Mouse (Mus musculus) embryonic facial prominence, embryonic 15.5 days (tissue): Measurements from ENCODE around the gene Rbck1. TPM values are rescaled to one million over a fixed set of nuclear protein-coding genes. Genes with fewer than 3 reads are reported as not detected.

Source experiments
- ATAC-seq: fragments of 200-750 bp; cut with Nextera tagmentation; 2 replicates; pipeline ENCODE4 v1.8.0; 2017; ENCODE audit warnings: low read depth, moderate TSS enrichment; ENCODE audit not compliant: insufficient number of reproducible peaks, low FRiP score, low TSS enrichment
- H3K27ac ChIP-seq: fragments of 300-500 bp; sonication (generic); replicated peaks from 2 replicates; pipeline ENCODE4 v1.5.1; 2015; ENCODE audit warnings: mild to moderate bottlenecking, inconsistent platforms
- H3K27me3 ChIP-seq: fragments of 300-500 bp; sonication (generic); 2 replicates; pipeline ENCODE4 v1.6.1; 2015; ENCODE audit warnings: inconsistent platforms
- H3K36me3 ChIP-seq: fragments of 300-500 bp; sonication (generic); 2 replicates; pipeline ENCODE4 v1.6.1; 2015; ENCODE audit warnings: mild to moderate bottlenecking, inconsistent platforms
- H3K4me1 ChIP-seq: fragments of 300-500 bp; sonication (generic); 2 replicates; pipeline ENCODE4 v1.6.1; 2015; ENCODE audit warnings: inconsistent platforms
- H3K4me2 ChIP-seq: fragments of 300-500 bp; sonication (generic); replicated peaks from 2 replicates; pipeline ENCODE4 v1.6.1; 2015; ENCODE audit warnings: mild to moderate bottlenecking, inconsistent platforms
- H3K4me3 ChIP-seq: fragments of 300-500 bp; sonication (generic); replicated peaks from 2 replicates; pipeline ENCODE4 v1.5.1; 2015; ENCODE audit warnings: mild to moderate bottlenecking, inconsistent platforms
- H3K9ac ChIP-seq: fragments of 300-500 bp; sonication (generic); 2 replicates; pipeline ENCODE4 v1.6.1; 2015; ENCODE audit warnings: inconsistent platforms
- H3K9me3 ChIP-seq: fragments of 300-500 bp; sonication (generic); replicated peaks from 2 replicates; pipeline ENCODE4 v1.6.1; 2016; ENCODE audit warnings: inconsistent platforms
- WGBS: fragments of 180-500 bp; shearing (Covaris S2); methylation state at CpG from one replicate; pipeline ENCODE4 v1.1.7; 2015; 5-methylcytosine and 5-hydroxymethylcytosine counted together
- polyA plus RNA-seq: library from polyadenylated mRNA; unstranded; fragments of >200 nt; fragmentation: Nextera tagmentation; extraction: Ambion mirVana; gene quantifications from 2 replicates; pipeline ENCODE4 v1.2.1, GENCODE M21; 2015

Gene Rbck1
- 91.3 and 94.1 TPM in 2 replicates for polyA plus RNA-seq

GRCm38 (mm10) chr2:152332101-152332825 lies at the start of gene Rbck1:
Gene Rbck1, minus strand, starts transcription at chr2:152332653.
- peak; percentile 94 for ATAC-seq
- Histone ChIP-seq H3K27me3 (0 out of 2 replicates have a peak, but pooled peaks cover 5% of the 10 kb centered on the region), H3K27ac (peak within 1 kb of the TSS; percentile 89), H3K4me1 (peaks cover 17% of the 10 kb centered on the region), H3K4me3 (peak within 1 kb of the TSS; percentile 68), H3K9me3 (no peaks in the 10 kb centered on the region), H3K9ac (peak within 1 kb of the TSS; percentile 61), H3K36me3 (peaks cover 12% of the 10 kb centered on the region), H3K4me2 (peak within 1 kb of the TSS; percentile 59)
- WGBS, result under 1% methylated on average over 54 of the region's 54 CpGs

- Histone ChIP-seq H3K4me2 (peak within 1 kb of the TSS; percentile 44), H3K4me1 (peaks cover 11% of the 10 kb centered on the region), H3K4me3 (peak within 1 kb of the TSS; percentile 17), H3K36me3 (no peaks in the 10 kb centered on the region), H3K9ac (no peak within 1 kb of the TSS), H3K9me3 (no peaks in the 10 kb centered on the region), H3K27me3 (peaks cover 23% of the 10 kb centered on the region; the same call in 1 of the 2 replicates), H3K27ac (no peak within 1 kb of the TSS)
- WGBS, result 2% methylated on average over 16 of the region's 16 CpGs
- 0 out of 2 replicates have a peak, but pooled peaks have one; percentile 48 for ATAC-seq
These were observed 43.9 kb upstream of the Rbck1 start, which contains the start of gene Nrsn2 for GRCm38 (mm10) chr2:152376345-152376741. Gene Nrsn2, minus strand, starts transcription at chr2:152376638.

- Histone ChIP-seq H3K27ac (no peak overlapping the region), H3K9ac (no peak overlapping the region), H3K27me3 (peaks cover 23% of the 10 kb centered on the region; the same call in 1 of the 2 replicates), H3K4me2 (no peak overlapping the region; the same call in 1 of the 2 replicates), H3K4me3 (peak overlapping the region; percentile 17; the same call in 1 of the 2 replicates), H3K36me3 (no peaks in the 10 kb centered on the region), H3K9me3 (no peaks in the 10 kb centered on the region), H3K4me1 (peaks cover 11% of the 10 kb centered on the region)
- WGBS, result 9% methylated on average over 21 of the region's 21 CpGs
- no peak for ATAC-seq
These were observed 43.3 kb upstream of the Rbck1 start for GRCm38 (mm10) chr2:152375652-152376344.

GRCm38 (mm10) chr2:152373547-152373946 lies 41.1 kb upstream of the Rbck1 start:
- ATAC-seq, result no peak
- Histone ChIP-seq H3K9ac (no peak overlapping the region), H3K36me3 (no peaks in the 10 kb centered on the region), H3K4me1 (peaks cover 16% of the 10 kb centered on the region), H3K4me2 (no peak overlapping the region), H3K9me3 (no peaks in the 10 kb centered on the region), H3K27ac (no peak overlapping the region), H3K4me3 (no peak overlapping the region), H3K27me3 (peaks cover 23% of the 10 kb centered on the region; the same call in 1 of the 2 replicates)
- 75% methylated on average over 9 of the region's 9 CpGs for WGBS

- Histone ChIP-seq H3K4me2 (no peak overlapping the region), H3K27ac (no peak overlapping the region), H3K9me3 (no peaks in the 10 kb centered on the region), H3K36me3 (no peaks in the 10 kb centered on the region), H3K9ac (no peak overlapping the region), H3K27me3 (peaks cover 23% of the 10 kb centered on the region; the same call in 1 of the 2 replicates), H3K4me1 (peaks cover 16% of the 10 kb centered on the region), H3K4me3 (no peak overlapping the region)
- 56% methylated on average over 4 of the region's 4 CpGs for WGBS
- no peak for ATAC-seq
These were observed 40.2 kb upstream of the Rbck1 start for GRCm38 (mm10) chr2:152372661-152373060.

- Histone ChIP-seq H3K4me2 (no peak overlapping the region), H3K36me3 (no peaks in the 10 kb centered on the region), H3K9me3 (no peaks in the 10 kb centered on the region), H3K9ac (no peak overlapping the region), H3K27me3 (peaks cover 20% of the 10 kb centered on the region; the same call in 1 of the 2 replicates), H3K4me3 (no peak overlapping the region), H3K4me1 (peaks cover 16% of the 10 kb centered on the region), H3K27ac (no peak overlapping the region)
- no peak for ATAC-seq
- WGBS, result 78% methylated on average over 7 of the region's 7 CpGs
These were observed 39.7 kb upstream of the Rbck1 start for GRCm38 (mm10) chr2:152372104-152372503.

GRCm38 (mm10) chr2:152368532-152369140 lies 36.2 kb upstream of the Rbck1 start:
- 31% methylated on average over 14 of the region's 14 CpGs for WGBS
- H3K9me3 ChIP-seq, result no peaks in the 10 kb centered on the region
- no peak overlapping the region for H3K4me3 ChIP-seq
- peaks cover 9% of the 10 kb centered on the region; the same call in 1 of the 2 replicates for H3K4me1 ChIP-seq
- H3K27me3 ChIP-seq, result no peaks in the 10 kb centered on the region
- no peaks in the 10 kb centered on the region for H3K36me3 ChIP-seq
- peak overlapping the region; percentile 25; the same call in 1 of the 2 replicates for H3K4me2 ChIP-seq
- H3K27ac ChIP-seq, result no peak overlapping the region
- ATAC-seq, result no peak
- H3K9ac ChIP-seq, result no peak overlapping the region

- Histone ChIP-seq H3K27me3 (no peaks in the 10 kb centered on the region), H3K4me2 (no peak overlapping the region), H3K27ac (no peak overlapping the region), H3K4me3 (no peak overlapping the region), H3K9me3 (no peaks in the 10 kb centered on the region), H3K36me3 (no peaks in the 10 kb centered on the region), H3K9ac (no peak overlapping the region), H3K4me1 (peaks cover 11% of the 10 kb centered on the region; the same call in 1 of the 2 replicates)
- 72% methylated on average over 5 of the region's 5 CpGs for WGBS
- no peak for ATAC-seq
These were observed 35.5 kb upstream of the Rbck1 start for GRCm38 (mm10) chr2:152367917-152368316.

- no peak for ATAC-seq
- H3K36me3 ChIP-seq, result no peaks in the 10 kb centered on the region
- H3K27me3 ChIP-seq, result no peaks in the 10 kb centered on the region
- peak overlapping the region; percentile 39 for H3K4me2 ChIP-seq
- peak overlapping the region; percentile 18; the same call in 1 of the 2 replicates for H3K4me3 ChIP-seq
- H3K9me3 ChIP-seq, result no peaks in the 10 kb centered on the region
- peaks cover 6% of the 10 kb centered on the region; the same call in 1 of the 2 replicates for H3K4me1 ChIP-seq
- no peak overlapping the region for H3K9ac ChIP-seq
- 11% methylated on average over 17 of the region's 17 CpGs for WGBS
- H3K27ac ChIP-seq, result no peak overlapping the region
These were observed 31.0 kb upstream of the Rbck1 start for GRCm38 (mm10) chr2:152363245-152364147.

GRCm38 (mm10) chr2:152361193-152361592 lies 28.7 kb upstream of the Rbck1 start:
- peaks cover 6% of the 10 kb centered on the region; the same call in 1 of the 2 replicates for H3K4me1 ChIP-seq
- no peak overlapping the region for H3K4me2 ChIP-seq
- 81% methylated on average over 8 of the region's 8 CpGs for WGBS
- no peak overlapping the region for H3K4me3 ChIP-seq
- H3K27ac ChIP-seq, result no peak overlapping the region
- ATAC-seq, result no peak
- H3K27me3 ChIP-seq, result no peaks in the 10 kb centered on the region
- no peaks in the 10 kb centered on the region for H3K9me3 ChIP-seq
- H3K36me3 ChIP-seq, result no peaks in the 10 kb centered on the region
- no peak overlapping the region for H3K9ac ChIP-seq
